Mouse (Mus musculus) hindbrain, postnatal 0 days (tissue): ENCODE results near the gene Thy1. TPM values are rescaled to one million over a fixed set of nuclear protein-coding genes. Genes with fewer than 3 reads are reported as not detected.

Experiments used
- ATAC-seq: fragments of 200-750 bp; cut with Nextera tagmentation; 2 replicates; pipeline ENCODE4 v1.8.0; 2017; ENCODE audit warnings: mild to moderate bottlenecking, moderate TSS enrichment, moderate library complexity
- DNase-seq: peaks from one replicate; pipeline ENCODE4 v3.0.0-alpha.2; 2015; ENCODE audit warnings: low spot score
- H3K27ac ChIP-seq: fragments of 300-500 bp; sonication (generic); 2 replicates; pipeline ENCODE4 v1.5.1; 2014; ENCODE audit warnings: mild to moderate bottlenecking
- H3K27me3 ChIP-seq: fragments of 300-500 bp; sonication (generic); 2 replicates; pipeline ENCODE4 v1.6.1; 2014; ENCODE audit warnings: low read length, mixed read lengths; ENCODE audit not compliant: insufficient read depth
- H3K36me3 ChIP-seq: fragments of 300-500 bp; sonication (generic); 2 replicates; pipeline ENCODE4 v1.6.1; 2014; ENCODE audit warnings: low read length, mixed read lengths; ENCODE audit not compliant: insufficient read depth
- H3K4me1 ChIP-seq: fragments of 300-500 bp; sonication (generic); 2 replicates; pipeline ENCODE4 v1.6.1; 2014; ENCODE audit warnings: antibody characterized with exemption, low read length, mixed read lengths; ENCODE audit not compliant: insufficient read depth
- H3K4me2 ChIP-seq: fragments of 300-500 bp; sonication (generic); 2 replicates; pipeline ENCODE4 v1.6.1; 2014; ENCODE audit warnings: low read depth, mild to moderate bottlenecking, low read length, moderate library complexity, mixed read lengths
- H3K4me3 ChIP-seq: fragments of 300-500 bp; sonication (generic); 2 replicates; pipeline ENCODE4 v1.5.1; 2014; ENCODE audit warnings: low read length
- H3K9ac ChIP-seq: fragments of 300-500 bp; sonication (generic); replicated peaks from 2 replicates; pipeline ENCODE4 v1.6.1; 2014; ENCODE audit warnings: mild to moderate bottlenecking, low read length, moderate library complexity, mixed read lengths
- H3K9me3 ChIP-seq: fragments of 300-500 bp; sonication (generic); 2 replicates; pipeline ENCODE4 v1.6.1; 2016; ENCODE audit warnings: low read length, mixed read lengths
- CTCF ChIP-seq: IDR thresholded peaks from 2 replicates; pipeline ENCODE4 v1.5.1; 2016; ENCODE audit warnings: antibody characterized with exemption, control low read depth, low read depth
- WGBS: fragments of 180-500 bp; shearing (Covaris S2); extraction: QIAGEN DNeasy Blood & Tissue Kit; methylation state at CpG from one replicate; pipeline ENCODE4 v1.1.7; 2014; 5-methylcytosine and 5-hydroxymethylcytosine counted together
- polyA plus RNA-seq: library from polyadenylated mRNA; unstranded; fragments of >200 nt; fragmentation: Nextera tagmentation; extraction: Ambion mirVana; gene quantifications from 2 replicates; pipeline ENCODE4 v1.2.1, GENCODE M21; 2015
- total RNA-seq: library from RNA; depleted of rRNA; stranded (reverse); fragments of >200 nt; gene quantifications from 2 replicates; pipeline ENCODE4 v1.2.3, GENCODE M21; 2014; rRNA removed

Gene Thy1
- total RNA-seq (131 and 138 TPM in 2 replicates), polyA plus RNA-seq (49.6 and 51.1 TPM in 2 replicates)

DNA sequence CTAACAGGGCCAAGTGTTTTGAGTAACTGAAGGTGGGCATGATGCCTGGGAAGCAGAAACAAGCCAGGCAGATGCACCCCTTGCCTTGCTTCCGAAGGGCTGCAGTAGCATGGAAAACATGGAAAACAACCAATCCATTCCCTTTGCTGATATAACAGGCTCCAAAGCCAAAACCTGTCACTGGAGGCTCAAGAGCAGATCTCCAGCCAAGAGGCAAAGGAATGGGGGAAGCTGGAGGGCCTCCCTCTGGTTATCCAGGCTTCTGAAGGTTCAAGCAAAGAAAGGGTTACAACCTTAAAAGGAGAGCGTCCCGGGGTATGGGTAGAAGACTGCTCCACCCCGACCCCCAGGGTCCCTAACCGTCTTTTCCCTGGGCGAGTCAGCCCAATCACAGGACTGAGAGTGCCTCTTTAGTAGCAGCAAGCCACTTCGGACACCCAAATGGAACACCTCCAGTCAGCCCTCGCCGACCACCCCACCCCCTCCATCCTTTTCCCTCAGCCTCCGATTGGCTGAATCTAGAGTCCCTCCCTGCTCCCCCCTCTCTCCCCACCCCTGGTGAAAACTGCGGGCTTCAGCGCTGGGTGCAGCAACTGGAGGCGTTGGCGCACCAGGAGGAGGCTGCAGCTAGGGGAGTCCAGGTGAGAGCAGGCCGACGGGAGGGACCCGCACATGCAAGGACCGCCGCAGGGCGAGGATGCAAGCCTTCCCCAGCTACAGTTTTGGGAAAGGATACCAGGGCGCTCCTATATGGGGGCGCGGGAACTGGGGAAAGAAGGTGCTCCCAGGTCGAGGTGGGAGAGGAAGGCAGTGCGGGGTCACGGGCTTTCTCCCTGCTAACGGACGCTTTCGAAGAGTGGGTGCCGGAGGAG lies at the start of gene Thy1:
Gene Thy1, plus strand, starts transcription at position 549 of the 872 bp plus-strand sequence.
- ATAC-seq (peak; percentile 88), DNase-seq (peak; percentile 84)
- WGBS, result under 1% methylated on average over 30 of the region's 30 CpGs
- TF ChIP-seq CTCF, result peak; percentile 30; the same call in 1 of the 2 replicates
- H3K4me1 ChIP-seq, result no peaks in the 10 kb centered on the region
- peaks cover 4% of the 10 kb centered on the region; the same call in 1 of the 2 replicates for H3K27me3 ChIP-seq
- H3K4me3 ChIP-seq, result peak within 1 kb of the TSS; percentile 56
- H3K27ac ChIP-seq, result peak within 1 kb of the TSS; percentile 54
- no peaks in the 10 kb centered on the region for H3K36me3 ChIP-seq
- H3K4me2 ChIP-seq, result peak within 1 kb of the TSS; percentile 79
- no peaks in the 10 kb centered on the region for H3K9me3 ChIP-seq
- H3K9ac ChIP-seq, result peak within 1 kb of the TSS; percentile 58

DNA sequence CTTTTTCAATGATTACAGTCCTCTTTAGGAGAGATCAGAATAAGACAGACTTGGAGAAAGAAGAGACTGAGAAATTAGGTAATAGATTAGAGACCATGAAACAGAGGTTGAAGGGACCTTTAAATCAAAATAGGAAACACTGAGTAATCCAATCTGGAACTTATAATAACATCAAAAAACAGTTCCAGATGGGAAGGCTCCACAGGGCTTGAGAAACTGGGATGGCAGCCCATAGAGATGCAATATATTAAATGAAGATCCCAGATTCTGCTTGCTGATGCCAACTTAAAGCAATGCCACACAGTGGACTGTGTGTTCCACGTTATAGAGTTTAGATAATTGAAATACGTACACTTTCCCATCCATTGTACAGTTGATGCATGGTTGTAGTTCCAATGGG lies 45.5 kb upstream of the Thy1 start:
- 62% methylated on average over 2 of the region's 2 CpGs for WGBS
- no peak overlapping the region for H3K27ac ChIP-seq
- no peak for ATAC-seq
- no peak overlapping the region for H3K9ac ChIP-seq
- H3K9me3 ChIP-seq, result no peaks in the 10 kb centered on the region
- H3K36me3 ChIP-seq, result no peaks in the 10 kb centered on the region
- no peak for DNase-seq
- H3K4me3 ChIP-seq, result no peak overlapping the region
- H3K27me3 ChIP-seq, result no peaks in the 10 kb centered on the region
- H3K4me1 ChIP-seq, result no peaks in the 10 kb centered on the region
- no peak overlapping the region for H3K4me2 ChIP-seq
- TF ChIP-seq CTCF, result no peak

DNA sequence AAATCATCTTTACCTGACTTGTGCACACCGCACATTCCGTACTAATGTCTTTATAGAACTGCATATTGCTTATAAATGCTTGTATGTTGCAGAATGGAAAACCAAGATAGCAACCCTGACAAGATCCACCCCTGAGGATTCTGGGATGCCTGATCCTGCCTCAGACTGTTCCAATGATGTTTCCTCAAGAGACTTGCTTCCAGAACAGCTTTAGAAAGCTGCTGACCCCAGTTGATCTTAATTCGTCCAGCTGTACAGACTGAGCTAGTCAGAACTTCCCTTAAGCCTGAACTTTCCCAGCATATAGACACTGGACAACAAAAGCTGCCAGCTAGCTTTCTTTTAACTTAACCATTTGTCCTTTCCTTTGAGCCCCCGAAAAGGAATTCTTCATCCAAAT lies 44.3 kb upstream of the Thy1 start:
- H3K4me3 ChIP-seq, result no peak overlapping the region
- H3K4me2 ChIP-seq, result no peak overlapping the region
- no peaks in the 10 kb centered on the region for H3K27me3 ChIP-seq
- 78% methylated on average over 4 of the region's 4 CpGs for WGBS
- ATAC-seq (no peak), DNase-seq (no peak)
- no peak overlapping the region for H3K27ac ChIP-seq
- no peaks in the 10 kb centered on the region for H3K4me1 ChIP-seq
- no peaks in the 10 kb centered on the region for H3K36me3 ChIP-seq
- no peak for TF ChIP-seq CTCF
- no peak overlapping the region for H3K9ac ChIP-seq
- H3K9me3 ChIP-seq, result no peaks in the 10 kb centered on the region

DNA sequence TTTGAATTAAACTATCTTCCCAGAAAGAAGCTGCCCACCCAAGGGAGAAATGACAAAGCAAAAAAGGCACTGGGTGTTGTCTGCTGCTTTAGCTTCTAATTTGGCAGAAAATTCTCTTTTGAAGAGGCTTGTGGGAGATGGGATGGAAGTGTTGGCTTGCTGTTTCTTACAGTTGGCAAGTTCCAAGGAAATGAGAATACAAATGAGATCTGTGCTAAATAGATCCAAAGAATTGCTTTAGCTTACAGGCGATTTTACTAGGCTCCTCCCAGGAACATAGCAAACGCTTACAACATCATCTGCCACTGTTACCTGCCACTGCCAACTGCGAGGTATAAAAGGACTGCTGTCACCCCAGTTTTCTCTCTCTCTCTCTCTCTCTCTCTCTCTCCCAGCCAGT lies 38.8 kb upstream of the Thy1 start:
- no peaks in the 10 kb centered on the region for H3K27me3 ChIP-seq
- TF ChIP-seq CTCF, result no peak
- no peaks in the 10 kb centered on the region for H3K4me1 ChIP-seq
- no peak overlapping the region for H3K27ac ChIP-seq
- DNase-seq, result no peak
- no peak overlapping the region for H3K4me3 ChIP-seq
- no peak overlapping the region for H3K9ac ChIP-seq
- ATAC-seq, result no peak
- H3K36me3 ChIP-seq, result no peaks in the 10 kb centered on the region
- no peak overlapping the region for H3K4me2 ChIP-seq
- H3K9me3 ChIP-seq, result no peaks in the 10 kb centered on the region
- 57% methylated on average over 3 of the region's 3 CpGs for WGBS

DNA sequence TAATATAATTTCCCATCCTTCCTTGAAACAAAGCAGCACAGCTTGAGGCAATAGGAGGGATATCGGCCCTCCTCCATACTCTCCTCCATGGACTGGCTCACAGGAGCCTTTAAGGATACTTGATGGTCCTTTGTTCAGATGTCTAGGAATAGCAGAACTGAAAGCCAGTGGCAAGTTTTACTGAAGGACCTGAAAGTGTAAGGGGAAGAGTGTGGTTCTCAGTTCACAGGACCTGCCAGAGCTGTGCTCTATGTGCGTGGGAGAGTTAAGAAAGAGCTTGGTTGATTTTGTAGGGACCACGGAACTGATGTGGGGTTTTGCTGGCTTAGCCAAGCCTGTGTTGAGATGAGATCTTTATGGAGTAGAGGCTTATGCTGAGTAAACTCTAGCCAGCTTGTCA lies 37.9 kb upstream of the Thy1 start:
- H3K36me3 ChIP-seq, result no peaks in the 10 kb centered on the region
- no peak for ATAC-seq
- no peaks in the 10 kb centered on the region for H3K27me3 ChIP-seq
- no peak overlapping the region for H3K4me3 ChIP-seq
- no peak for TF ChIP-seq CTCF
- no peaks in the 10 kb centered on the region for H3K4me1 ChIP-seq
- H3K27ac ChIP-seq, result no peak overlapping the region
- no peak for DNase-seq
- no peak overlapping the region for H3K9ac ChIP-seq
- H3K4me2 ChIP-seq, result no peak overlapping the region
- 81% methylated on average over 3 of the region's 3 CpGs for WGBS
- H3K9me3 ChIP-seq, result no peaks in the 10 kb centered on the region

DNA sequence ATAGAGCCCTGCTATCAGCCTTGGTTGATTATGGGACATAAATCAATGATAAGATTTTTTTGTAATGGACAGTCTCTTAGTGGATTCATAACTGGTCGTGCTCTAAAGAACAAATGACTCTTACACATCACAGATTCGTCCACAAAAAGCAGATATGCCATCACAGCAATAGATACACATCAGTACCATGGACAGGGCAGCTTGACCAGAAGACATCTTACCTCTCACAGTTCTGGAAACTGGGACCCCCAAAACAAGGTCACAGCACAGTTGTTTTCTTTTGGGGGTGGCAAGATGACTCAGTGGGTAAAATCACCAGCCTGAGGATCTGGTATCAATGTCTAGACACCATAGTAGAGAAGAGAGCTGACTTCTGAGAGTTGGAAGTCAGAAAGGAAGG lies 35.9 kb upstream of the Thy1 start:
- Histone ChIP-seq H3K9ac (no peak overlapping the region), H3K4me1 (no peaks in the 10 kb centered on the region), H3K36me3 (no peaks in the 10 kb centered on the region), H3K27me3 (no peaks in the 10 kb centered on the region), H3K9me3 (no peaks in the 10 kb centered on the region), H3K4me3 (no peak overlapping the region), H3K27ac (no peak overlapping the region), H3K4me2 (no peak overlapping the region)
- DNase-seq, result no peak
- 63% methylated on average over 2 of the region's 2 CpGs for WGBS
- no peak for ATAC-seq
- TF ChIP-seq CTCF, result no peak

DNA sequence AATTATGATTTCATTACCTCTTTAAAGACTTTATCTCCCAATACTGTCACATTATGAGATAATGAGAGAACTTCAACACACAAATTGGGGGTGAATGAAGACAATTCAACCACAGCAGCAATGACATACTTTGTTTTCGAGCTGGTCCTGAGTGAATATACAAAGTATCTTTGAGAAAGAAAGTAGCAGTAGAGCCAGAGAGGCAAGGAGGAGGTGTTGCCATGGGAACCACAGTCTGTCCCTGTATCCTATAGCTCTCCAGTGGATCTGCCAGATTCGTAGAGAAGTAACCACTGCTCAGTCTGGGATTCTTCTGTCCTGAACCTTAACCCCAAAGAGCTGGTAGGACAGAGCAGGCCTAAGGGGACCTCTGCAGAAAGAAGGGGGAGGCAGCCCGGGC lies 35.2 kb upstream of the Thy1 start:
- H3K4me2 ChIP-seq, result no peak overlapping the region

More for the DNA sequence above, 35.2 kb upstream of the Thy1 start:
- Histone ChIP-seq H3K27me3 (no peaks in the 10 kb centered on the region), H3K9me3 (no peaks in the 10 kb centered on the region), H3K27ac (no peak overlapping the region), H3K4me1 (no peaks in the 10 kb centered on the region), H3K4me3 (no peak overlapping the region), H3K9ac (no peak overlapping the region), H3K36me3 (no peaks in the 10 kb centered on the region)
- no peak for TF ChIP-seq CTCF
- WGBS, result 62% methylated on average over 3 of the region's 3 CpGs
- DNase-seq (no peak), ATAC-seq (no peak)
